Mouse (Mus musculus) limb, embryonic 11.5 days (tissue): Measurements from ENCODE around the gene Kif5a. TPM values are rescaled to one million over a fixed set of nuclear protein-coding genes. Genes with fewer than 3 reads are reported as not detected.
"Not testable (repeated sequence)": the region's sequence is repeated elsewhere in the genome, so short reads cannot be mapped to it uniquely, and the experiment has no call there.

Source experiments
- ATAC-seq: fragments of 200-750 bp; cut with Nextera tagmentation; 2 replicates; pipeline ENCODE4 v1.8.0; 2017; ENCODE audit warnings: low read depth; ENCODE audit not compliant: insufficient number of reproducible peaks, low FRiP score, low TSS enrichment
- DNase-seq: peaks from one replicate; pipeline ENCODE4 v3.0.0-alpha.2; 2015; ENCODE audit warnings: low spot score
- H3K27ac ChIP-seq: fragments of 300-500 bp; sonication (generic); replicated peaks from 2 replicates; pipeline ENCODE4 v1.5.1; 2014; ENCODE audit warnings: low read depth, mild to moderate bottlenecking, low read length
- H3K27me3 ChIP-seq: fragments of 300-500 bp; sonication (generic); 2 replicates; pipeline ENCODE4 v1.6.1; 2014; ENCODE audit warnings: mild to moderate bottlenecking, low read length, mixed read lengths; ENCODE audit not compliant: control insufficient read depth, insufficient read depth
- H3K36me3 ChIP-seq: fragments of 300-500 bp; sonication (generic); 2 replicates; pipeline ENCODE4 v1.6.1; 2014; ENCODE audit warnings: mild to moderate bottlenecking, low read length, moderate library complexity, mixed read lengths; ENCODE audit not compliant: control insufficient read depth, insufficient read depth
- H3K4me1 ChIP-seq: fragments of 300-500 bp; sonication (generic); 2 replicates; pipeline ENCODE4 v1.6.1; 2014; ENCODE audit warnings: low read length, mixed read lengths; ENCODE audit not compliant: control insufficient read depth, insufficient read depth
- H3K4me2 ChIP-seq: fragments of 300-500 bp; sonication (generic); 2 replicates; pipeline ENCODE4 v1.6.1; 2014; ENCODE audit warnings: low read depth, mild to moderate bottlenecking, moderate library complexity; ENCODE audit not compliant: severe bottlenecking
- H3K4me3 ChIP-seq: fragments of 300-500 bp; sonication (generic); 2 replicates; pipeline ENCODE4 v1.5.1; 2014; ENCODE audit warnings: low read depth, low read length
- H3K9ac ChIP-seq: fragments of 300-500 bp; sonication (generic); 2 replicates; pipeline ENCODE4 v1.6.1; 2014; ENCODE audit warnings: mild to moderate bottlenecking, low read length
- H3K9me3 ChIP-seq: fragments of 300-500 bp; sonication (generic); 2 replicates; pipeline ENCODE4 v1.6.1; 2016; ENCODE audit warnings: low read length; ENCODE audit not compliant: control insufficient read depth
- WGBS: fragments of 180-500 bp; shearing (Covaris S2); extraction: QIAGEN DNeasy Blood & Tissue Kit; methylation state at CpG from one replicate; pipeline ENCODE4 v1.1.7; 2014; 5-methylcytosine and 5-hydroxymethylcytosine counted together
- polyA plus RNA-seq: library from polyadenylated mRNA; unstranded; fragments of >200 nt; fragmentation: Nextera tagmentation; extraction: Ambion mirVana; gene quantifications from 2 replicates; pipeline ENCODE4 v1.2.1, GENCODE M21; 2014

The Kif5a gene
- polyA plus RNA-seq, 1 experiment from 2014 or later: 2.1 TPM

- Histone ChIP-seq H3K4me3 (no peak overlapping the region), H3K4me2 (no peak overlapping the region), H3K27me3 (no peaks in the 10 kb centered on the region), H3K27ac (no peak overlapping the region), H3K36me3 (peaks cover 20% of the 10 kb centered on the region; the same call in 1 of the 2 replicates), H3K9me3 (no peaks in the 10 kb centered on the region), H3K9ac (no peak overlapping the region), H3K4me1 (peaks cover 13% of the 10 kb centered on the region)
- DNase-seq: no peak
- ATAC-seq: no peak
- 70% methylated on average over 2 of the region's 2 CpGs for WGBS
Observed at GRCm38 (mm10) chr10:127198492-127198891, 64.7 kb downstream of the Kif5a start.

- H3K4me3 ChIP-seq: no peak overlapping the region
- no peaks in the 10 kb centered on the region for H3K27me3 ChIP-seq
- H3K4me2 ChIP-seq: no peak overlapping the region
- peaks cover 13% of the 10 kb centered on the region for H3K4me1 ChIP-seq
- DNase-seq (no peak), ATAC-seq (no peak)
- WGBS: 91% methylated on average over 11 of the region's 11 CpGs
- H3K9ac ChIP-seq: no peak overlapping the region
- H3K36me3 ChIP-seq: peaks cover 23% of the 10 kb centered on the region; the same call in 1 of the 2 replicates
- H3K9me3 ChIP-seq: no peaks in the 10 kb centered on the region
- no peak overlapping the region for H3K27ac ChIP-seq
Observed at GRCm38 (mm10) chr10:127197505-127198110, 65.5 kb downstream of the Kif5a start.

- Histone ChIP-seq H3K27me3 (no peaks in the 10 kb centered on the region), H3K36me3 (peaks cover 21% of the 10 kb centered on the region; the same call in 1 of the 2 replicates), H3K4me2 (no peak overlapping the region), H3K4me1 (peaks cover 13% of the 10 kb centered on the region), H3K4me3 (no peak overlapping the region), H3K9ac (no peak overlapping the region), H3K9me3 (no peaks in the 10 kb centered on the region), H3K27ac (no peak overlapping the region)
- ATAC-seq (no peak), DNase-seq (no peak)
- 92% methylated on average over 8 of the region's 8 CpGs for WGBS
Observed at GRCm38 (mm10) chr10:127197104-127197503, 66.0 kb downstream of the Kif5a start.

DNA sequence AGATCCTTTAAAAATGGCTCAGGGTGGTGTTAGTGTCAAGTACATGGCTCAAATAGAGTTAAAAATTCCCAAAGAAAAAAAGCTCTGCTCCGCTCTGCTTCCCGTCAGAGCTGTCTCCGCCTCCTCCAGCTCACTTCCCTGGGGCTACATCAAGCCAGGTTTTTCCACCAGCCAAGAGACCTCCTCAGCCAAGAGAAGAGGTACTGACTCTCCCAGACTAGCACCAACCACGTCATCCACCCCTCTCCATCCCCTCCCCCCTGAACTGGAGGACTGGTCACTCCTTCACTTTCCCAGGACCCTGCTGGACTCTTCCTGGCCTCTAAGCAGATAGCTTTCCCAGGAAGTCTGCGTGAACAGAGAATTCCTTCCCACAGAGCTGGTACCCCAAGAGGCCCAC, 66.8 kb downstream of the Kif5a start:
- H3K4me1 ChIP-seq: peaks cover 13% of the 10 kb centered on the region
- ATAC-seq (peak; percentile 51), DNase-seq (peak; percentile 65)
- WGBS: under 1% methylated on average over 5 of the region's 5 CpGs
- H3K36me3 ChIP-seq: peaks cover 16% of the 10 kb centered on the region; the same call in 1 of the 2 replicates
- H3K27ac ChIP-seq: peak overlapping the region; percentile 74
- H3K9me3 ChIP-seq: no peaks in the 10 kb centered on the region
- H3K9ac ChIP-seq: peak overlapping the region; percentile 51
- H3K4me3 ChIP-seq: peak overlapping the region; percentile 64
- peak overlapping the region; percentile 83 for H3K4me2 ChIP-seq
- no peaks in the 10 kb centered on the region for H3K27me3 ChIP-seq

GRCm38 (mm10) chr10:127195328-127196129, 67.6 kb downstream of the Kif5a start, which contains the start of gene Dtx3:
Gene Dtx3 (minus strand): TSS chr10:127195728.
- peak within 1 kb of the TSS; percentile 80 for H3K9ac ChIP-seq
- peak within 1 kb of the TSS; percentile 74 for H3K27ac ChIP-seq
- H3K4me2 ChIP-seq: peak within 1 kb of the TSS; percentile 83
- H3K4me3 ChIP-seq: peak within 1 kb of the TSS; percentile 64
- H3K36me3 ChIP-seq: peaks cover 16% of the 10 kb centered on the region; the same call in 1 of the 2 replicates
- DNase-seq (peak; percentile 64), ATAC-seq (peak; percentile 65)
- WGBS: 0% methylated on average over 38 of the region's 47 CpGs
- H3K4me1 ChIP-seq: peaks cover 13% of the 10 kb centered on the region
- no peaks in the 10 kb centered on the region for H3K27me3 ChIP-seq
- H3K9me3 ChIP-seq: no peaks in the 10 kb centered on the region

DNA sequence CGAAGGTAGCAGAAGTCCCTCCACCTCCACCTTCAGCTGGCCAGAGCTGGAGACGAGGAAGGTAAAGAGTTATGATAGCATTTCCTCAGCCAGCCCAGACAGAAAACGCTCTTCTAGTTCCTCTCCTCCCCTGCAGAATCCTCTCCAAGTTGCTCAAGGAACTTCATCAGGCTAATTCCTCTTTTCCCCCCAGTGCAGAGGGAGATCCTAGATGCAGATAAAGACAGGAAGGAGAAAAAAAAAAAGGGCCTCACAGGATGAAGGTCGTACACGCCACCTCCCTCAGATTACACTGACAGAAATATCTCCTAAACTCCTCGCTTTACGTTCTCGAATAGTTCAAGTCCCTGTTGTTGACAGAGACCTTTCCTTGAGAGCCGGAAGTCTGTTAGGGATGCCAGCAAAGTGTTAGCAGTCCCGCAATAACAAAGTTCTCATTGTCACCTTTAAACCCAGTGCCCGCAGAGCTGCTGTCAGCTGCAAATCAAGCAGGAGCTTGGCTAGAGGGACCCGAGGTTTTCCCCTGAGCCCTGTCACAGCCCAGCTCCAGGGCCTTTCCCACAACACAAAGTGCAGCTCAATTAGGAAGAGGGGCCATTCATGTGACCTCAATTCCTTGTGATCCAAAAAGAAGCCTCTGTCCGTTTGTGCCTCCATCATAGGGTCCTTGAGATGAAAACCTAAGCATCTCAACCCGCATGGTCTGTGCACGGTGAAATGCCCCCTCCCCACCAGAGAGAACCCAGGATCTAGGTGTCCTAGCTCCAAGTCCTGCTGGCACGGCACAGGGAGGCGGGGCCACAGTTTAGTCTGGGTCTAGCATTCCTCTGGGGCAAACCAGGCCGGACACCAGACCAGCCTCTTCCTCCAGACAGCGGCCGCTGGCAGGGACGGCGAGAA, 68.5 kb downstream of the Kif5a start:
- H3K4me1 ChIP-seq: peaks cover 19% of the 10 kb centered on the region

GRCm38 (mm10) chr10:127193011-127193410, 70.1 kb downstream of the Kif5a start:
- Histone ChIP-seq H3K27ac (no peak overlapping the region), H3K9me3 (no peaks in the 10 kb centered on the region), H3K36me3 (peaks cover 6% of the 10 kb centered on the region; the same call in 1 of the 2 replicates), H3K9ac (no peak overlapping the region), H3K4me2 (no peak overlapping the region; the same call in 1 of the 2 replicates), H3K27me3 (no peaks in the 10 kb centered on the region), H3K4me1 (peaks cover 19% of the 10 kb centered on the region), H3K4me3 (no peak overlapping the region)
- DNase-seq: no peak
- WGBS: 87% methylated on average over 9 of the region's 9 CpGs
- ATAC-seq: no peak

More for the DNA sequence above, 68.5 kb downstream of the Kif5a start:
- 13% methylated on average over 22 of the region's 22 CpGs for WGBS
- H3K27me3 ChIP-seq: no peaks in the 10 kb centered on the region
- DNase-seq: peak; percentile 64
- H3K9me3 ChIP-seq: no peaks in the 10 kb centered on the region
- H3K36me3 ChIP-seq: peaks cover 14% of the 10 kb centered on the region; the same call in 1 of the 2 replicates
- peak overlapping the region; percentile 74 for H3K27ac ChIP-seq
- H3K4me2 ChIP-seq: peak overlapping the region; percentile 83
- peak overlapping the region; percentile 64 for H3K4me3 ChIP-seq
- peak; percentile 10; the same call in 1 of the 2 replicates for ATAC-seq
- H3K9ac ChIP-seq: peak overlapping the region; percentile 80

- H3K27me3 ChIP-seq, H3K9ac ChIP-seq, H3K36me3 ChIP-seq, H3K4me2 ChIP-seq, H3K4me3 ChIP-seq, H3K27ac ChIP-seq, DNase-seq, H3K9me3 ChIP-seq, ATAC-seq: not testable (repeated sequence)
- peaks cover 25% of the 10 kb centered on the region for H3K4me1 ChIP-seq
- 86% methylated on average over 1 of the region's 1 CpGs for WGBS
Observed at GRCm38 (mm10) chr10:127192057-127192328, 71.2 kb downstream of the Kif5a start.
